Mouse (Mus musculus) layer of hippocampus, adult 9-11 months (tissue): ENCODE results near the gene Gm10277.

Source experiments
- DNase-seq: peaks from one replicate; pipeline ENCODE4 v3.0.0; 2022

The Gm10277 gene

GRCm38 (mm10) chr11:77795216-77795615 is 7.7 kb upstream of the Gm10277 start:
- DNase-seq: no peak

- DNase-seq: peak; percentile 95
These were observed 5.8 kb upstream of the Gm10277 start for GRCm38 (mm10) chr11:77793238-77793930.

GRCm38 (mm10) chr11:77792566-77792909 is 5.0 kb upstream of the Gm10277 start:
- no peak for DNase-seq

GRCm38 (mm10) chr11:77791752-77792565 is 4.4 kb upstream of the Gm10277 start:
- DNase-seq: no peak

GRCm38 (mm10) chr11:77791241-77791727 is 3.7 kb upstream of the Gm10277 start:
- DNase-seq: no peak

GRCm38 (mm10) chr11:77790286-77790685 is 2.7 kb upstream of the Gm10277 start:
- no peak for DNase-seq

- no peak for DNase-seq
These were observed 2.0 kb upstream of the Gm10277 start for GRCm38 (mm10) chr11:77789512-77789911.

GRCm38 (mm10) chr11:77785768-77786561 is 1.6 kb downstream of the Gm10277 start:
- peak; percentile 93 for DNase-seq

- DNase-seq: no peak
These were observed 2.2 kb downstream of the Gm10277 start for GRCm38 (mm10) chr11:77785396-77785767.

- no peak for DNase-seq
These were observed 2.7 kb downstream of the Gm10277 start for GRCm38 (mm10) chr11:77784894-77785293.

- peak; percentile 69 for DNase-seq
These were observed 3.5 kb downstream of the Gm10277 start for GRCm38 (mm10) chr11:77783747-77784646.

GRCm38 (mm10) chr11:77783211-77783746 is 4.3 kb downstream of the Gm10277 start:
- DNase-seq: no peak

- no peak for DNase-seq
These were observed 5.3 kb downstream of the Gm10277 start for GRCm38 (mm10) chr11:77782104-77782815.

- no peak for DNase-seq
These were observed 6.5 kb downstream of the Gm10277 start for GRCm38 (mm10) chr11:77781088-77781487.

GRCm38 (mm10) chr11:77779240-77779639 is 8.3 kb downstream of the Gm10277 start:
- DNase-seq: no peak

GRCm38 (mm10) chr11:77777937-77778336 is 9.6 kb downstream of the Gm10277 start:
- no peak for DNase-seq

GRCm38 (mm10) chr11:77777436-77777835 is 10.1 kb downstream of the Gm10277 start:
- DNase-seq: no peak

GRCm38 (mm10) chr11:77775701-77776400 is 11.7 kb downstream of the Gm10277 start:
- no peak for DNase-seq

GRCm38 (mm10) chr11:77771879-77772713 is 15.5 kb downstream of the Gm10277 start:
- DNase-seq: no peak

- DNase-seq: no peak
These were observed 17.2 kb downstream of the Gm10277 start for GRCm38 (mm10) chr11:77770346-77770745.
